Mouse (Mus musculus) c-Kit-positive CD71-positive TER-119-positive erythroid progenitor cells, embryonic 14.5 days (primary cell): ENCODE results near the gene Hnrnph2.

Experiments
- DNase-seq: peaks from one replicate; pipeline ENCODE4 v3.0.0-alpha.2; 2013; ENCODE audit warnings: low spot score

Hnrnph2 gene

DNA sequence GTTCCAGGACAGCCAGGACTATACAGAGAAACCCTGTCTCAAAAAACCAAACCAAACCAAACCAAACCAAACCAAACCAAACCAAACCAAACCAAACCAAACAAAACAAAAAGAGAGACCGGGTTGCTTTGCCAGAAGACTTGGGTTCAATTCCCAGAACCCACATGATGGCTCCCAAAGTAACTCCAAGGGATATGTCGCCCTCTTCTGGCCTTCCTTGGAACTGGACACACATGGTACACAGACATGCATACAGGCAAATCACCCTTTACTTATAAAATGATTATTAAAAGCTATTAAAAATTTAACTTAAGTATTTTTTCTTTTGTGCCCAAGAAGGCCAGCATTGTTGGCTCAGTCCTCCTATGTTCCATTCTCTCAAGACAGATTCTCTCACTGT is 13.3 kb downstream of the Hnrnph2 start:
- DNase-seq, result no peak

DNA sequence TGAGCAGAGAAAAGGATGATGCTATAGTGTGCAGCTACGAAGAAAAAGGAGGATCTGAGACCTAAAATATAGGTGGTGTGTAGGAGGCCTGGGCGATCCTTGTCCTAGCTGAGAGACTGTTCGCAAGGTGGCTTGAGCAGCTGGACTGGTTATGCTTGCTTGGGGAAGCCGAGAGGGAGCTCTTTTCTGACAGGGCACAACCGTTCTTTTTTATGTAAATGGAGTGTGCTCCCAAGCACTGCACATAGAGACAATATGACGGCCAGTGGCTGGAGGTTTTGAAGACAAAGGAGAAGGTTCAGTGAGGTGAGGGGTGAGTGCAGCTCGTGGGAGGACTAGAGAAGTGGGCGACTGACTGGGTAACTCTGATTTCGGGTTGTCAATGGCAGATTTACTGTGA is 18.7 kb downstream of the Hnrnph2 start:
- no peak for DNase-seq

DNA sequence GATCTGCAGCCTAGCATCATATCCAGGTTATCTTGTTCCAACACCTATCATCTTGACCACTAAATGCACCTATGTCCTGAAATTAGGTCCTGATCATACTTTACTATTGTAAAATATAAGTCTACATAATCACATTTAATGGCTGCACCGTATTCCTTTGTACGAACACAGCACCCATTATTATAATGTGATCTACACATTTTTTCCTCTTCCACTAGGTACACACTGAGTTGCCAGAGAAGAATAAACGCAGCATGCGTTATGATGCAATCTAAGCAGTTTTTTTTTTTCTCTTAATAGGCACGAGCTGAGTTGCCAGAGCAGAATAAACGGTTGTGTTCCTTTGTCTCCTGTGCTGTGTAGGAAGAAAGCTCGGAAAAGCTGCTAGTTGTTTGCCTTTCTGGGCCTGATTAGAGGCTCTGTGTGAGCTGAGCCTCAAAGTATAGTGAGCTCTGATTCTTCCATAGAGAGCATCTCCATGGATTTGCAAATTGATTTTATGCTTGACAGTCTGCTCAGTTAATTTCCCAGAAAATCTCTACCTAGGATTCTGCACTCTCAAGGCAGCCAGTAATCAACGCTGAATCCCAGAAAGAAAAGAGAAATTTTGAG is 19.4 kb downstream of the Hnrnph2 start:
- no peak for DNase-seq

DNA sequence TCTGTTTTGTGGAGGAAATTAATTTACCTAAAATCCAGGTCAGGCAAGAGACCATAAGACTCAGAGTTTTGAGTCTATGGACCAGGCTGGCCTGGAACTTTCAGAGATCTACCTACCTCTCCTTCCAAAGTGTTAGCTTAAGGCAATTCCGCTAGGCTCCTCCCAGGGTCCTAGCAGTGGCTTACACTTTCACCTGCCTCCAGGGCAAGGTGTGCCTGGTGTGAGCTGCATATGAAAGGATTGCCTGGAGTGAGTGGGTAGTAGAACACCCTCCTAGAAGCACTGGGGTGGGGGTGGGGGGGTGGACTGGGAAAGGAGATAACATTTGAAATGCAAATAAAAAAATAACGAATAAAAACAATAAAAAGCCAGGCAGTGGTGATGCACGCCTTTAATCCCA is 20.7 kb downstream of the Hnrnph2 start:
- DNase-seq, result no peak

DNA sequence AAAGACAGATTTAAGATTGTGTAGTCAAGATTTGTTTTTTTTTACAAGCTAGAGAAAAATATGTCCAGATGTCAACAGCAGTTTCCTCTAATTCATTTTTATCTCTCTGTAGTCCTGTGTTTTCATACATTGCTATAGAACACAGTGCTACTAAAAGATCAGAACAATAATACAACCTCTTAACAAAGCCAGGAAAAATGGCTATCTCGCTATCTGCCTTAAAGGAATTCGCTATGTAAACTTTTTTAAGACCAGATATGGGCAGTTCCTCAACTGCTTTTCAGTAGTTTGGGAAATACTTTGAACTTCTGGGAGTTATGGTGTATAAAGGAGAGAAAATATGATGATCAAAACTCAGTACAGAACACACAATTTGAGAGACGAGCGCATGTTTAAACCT is 22.4 kb downstream of the Hnrnph2 start:
- no peak for DNase-seq

DNA sequence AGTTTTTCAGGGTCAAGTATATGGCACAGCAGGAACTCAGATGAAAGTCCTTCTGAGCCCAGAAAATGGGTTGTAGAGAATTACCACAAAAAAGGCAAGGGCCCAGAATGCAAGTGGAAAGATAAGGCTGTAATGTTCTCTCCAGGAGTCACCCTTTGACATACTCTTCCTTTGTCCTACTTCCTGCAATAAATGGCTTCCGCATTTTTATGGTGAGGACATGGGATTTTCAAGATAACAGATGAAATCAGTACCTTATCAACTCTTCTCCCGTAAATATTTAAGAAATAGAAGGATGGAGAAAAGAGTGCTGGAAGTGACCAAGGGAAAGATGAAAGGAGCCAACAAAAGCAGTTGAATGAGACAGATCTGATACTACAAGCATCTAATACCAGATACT is 27.2 kb downstream of the Hnrnph2 start:
- no peak for DNase-seq

DNA sequence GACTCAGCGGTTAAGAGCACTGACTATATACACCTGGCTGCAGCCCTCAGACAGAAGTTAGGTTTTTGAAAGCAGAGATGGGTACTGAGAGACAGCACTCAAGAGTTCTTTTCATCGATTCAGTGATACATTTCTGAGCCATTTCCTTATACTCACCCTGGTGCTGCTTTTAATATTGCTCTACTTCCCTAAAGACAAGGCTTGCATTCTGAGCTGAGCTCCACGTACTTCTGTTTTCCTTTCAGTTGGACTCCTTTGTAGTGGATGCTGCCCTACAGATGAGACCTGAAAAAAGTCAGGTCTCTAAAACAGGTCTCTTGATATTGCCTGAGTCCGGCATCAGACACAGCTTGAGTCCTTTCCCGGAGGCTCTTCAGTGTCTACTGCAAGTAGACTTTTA is 31.7 kb downstream of the Hnrnph2 start:
- no peak for DNase-seq

DNA sequence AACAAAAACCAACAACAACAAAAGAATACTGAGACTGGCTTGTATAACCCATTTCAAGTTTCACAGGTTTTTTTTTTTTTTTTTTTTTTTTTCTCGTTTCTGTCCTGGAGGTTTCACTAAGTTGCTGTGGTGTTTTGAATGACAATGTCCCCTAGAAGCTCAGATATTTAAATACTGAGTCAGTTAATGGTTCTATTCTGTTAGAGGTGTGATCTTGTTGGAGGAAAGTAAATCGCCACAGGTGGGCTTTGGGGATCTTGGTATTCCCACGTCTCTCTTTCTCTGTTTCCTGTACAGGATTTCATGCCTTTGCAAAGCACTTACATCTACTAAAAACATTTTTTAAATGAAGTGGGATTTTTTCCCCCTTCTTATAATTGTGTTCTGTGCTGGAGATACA is 34.1 kb downstream of the Hnrnph2 start:
- DNase-seq, result no peak

DNA sequence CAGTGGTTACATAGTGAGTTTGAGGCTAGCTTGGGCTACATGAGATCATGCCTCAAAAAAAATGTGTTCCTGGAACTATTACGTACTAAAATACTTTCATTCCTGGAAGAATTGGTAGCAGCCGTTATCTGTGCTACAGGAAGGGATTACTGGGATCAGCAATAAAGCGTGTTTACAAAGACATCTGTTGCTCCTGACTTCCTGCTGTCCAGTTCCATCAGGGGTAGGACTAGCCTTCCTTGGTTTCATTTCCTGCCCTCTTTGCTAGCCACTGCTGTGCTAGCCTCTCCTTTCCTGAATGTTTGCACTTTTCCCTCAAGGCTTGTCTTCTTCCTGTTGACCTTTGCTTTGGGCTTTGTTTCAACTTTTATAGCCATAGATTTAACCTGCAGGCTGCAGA is 34.9 kb downstream of the Hnrnph2 start:
- DNase-seq, result no peak

DNA sequence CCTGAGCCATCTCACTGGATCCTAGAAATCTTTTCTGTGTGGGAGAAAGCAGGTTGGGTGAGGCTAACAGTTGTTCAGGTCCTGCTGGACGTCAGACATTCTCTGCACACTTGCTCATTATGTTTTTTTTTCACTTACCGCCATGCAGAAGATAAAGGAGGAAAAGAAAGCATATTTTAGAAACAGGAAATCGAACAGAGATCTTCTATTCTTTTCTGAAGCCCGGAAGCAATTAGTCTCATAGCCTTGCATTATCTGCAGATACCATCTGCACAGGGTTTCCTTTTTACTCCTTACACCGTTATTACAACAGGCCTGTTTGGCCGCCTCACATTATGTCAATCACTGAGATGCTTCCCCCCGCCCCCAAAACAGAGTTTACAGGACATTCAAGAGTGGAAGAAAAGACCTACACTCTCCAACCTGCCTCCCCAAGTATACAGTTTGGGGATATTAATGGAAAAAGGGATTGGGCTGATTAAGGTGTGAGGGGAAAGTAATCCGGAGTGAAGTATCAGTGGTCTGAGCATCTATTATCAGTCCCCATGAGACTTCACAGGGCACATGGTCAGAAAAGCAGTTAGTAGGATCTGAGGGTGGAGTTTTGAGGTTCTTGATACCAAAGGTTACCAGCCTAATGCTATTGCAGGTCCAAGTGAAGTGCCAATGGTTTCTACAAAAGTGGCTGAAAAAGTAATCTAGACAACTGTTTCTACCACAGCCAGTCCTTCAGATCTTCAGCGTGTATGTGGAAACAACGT is 40.2 kb downstream of the Hnrnph2 start:
- no peak for DNase-seq

DNA sequence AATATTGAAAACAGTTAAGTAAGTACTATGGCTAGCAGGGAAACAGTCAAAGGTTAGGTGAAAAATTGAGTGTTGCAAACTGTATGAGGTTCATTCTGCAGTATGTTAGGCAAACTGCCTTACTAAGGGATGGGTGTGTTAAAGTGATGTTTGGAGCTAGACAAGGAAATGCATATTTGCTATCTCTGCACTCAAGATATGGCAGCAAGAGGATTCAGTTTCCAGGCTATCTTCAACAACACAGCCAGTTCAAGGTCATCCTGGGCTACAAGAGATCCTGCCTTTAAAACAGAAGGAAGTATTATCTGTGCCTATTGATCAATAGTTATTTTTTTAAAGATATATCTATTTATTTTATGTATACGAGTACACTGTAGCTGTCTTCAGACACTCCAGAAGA is 45.4 kb downstream of the Hnrnph2 start:
- no peak for DNase-seq

DNA sequence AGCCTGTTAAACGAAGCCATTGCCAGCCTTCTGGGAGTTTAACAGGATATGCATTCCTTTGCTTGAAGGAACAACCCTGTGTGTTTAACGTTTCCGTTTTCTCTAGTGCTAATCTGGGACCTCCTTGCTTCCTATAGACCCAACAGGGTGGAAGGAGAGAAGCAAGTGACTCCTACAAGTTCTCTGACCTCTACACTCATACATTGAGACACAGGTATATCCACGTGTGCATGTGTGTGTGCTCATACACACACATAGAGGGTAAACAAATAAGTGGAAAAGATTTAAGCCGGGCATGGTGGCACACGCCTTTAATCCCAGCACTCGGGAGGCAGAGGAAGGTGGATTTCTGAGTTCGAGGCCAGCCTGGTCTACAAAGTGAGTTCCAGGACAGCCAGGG is 46.4 kb downstream of the Hnrnph2 start:
- DNase-seq, result no peak

DNA sequence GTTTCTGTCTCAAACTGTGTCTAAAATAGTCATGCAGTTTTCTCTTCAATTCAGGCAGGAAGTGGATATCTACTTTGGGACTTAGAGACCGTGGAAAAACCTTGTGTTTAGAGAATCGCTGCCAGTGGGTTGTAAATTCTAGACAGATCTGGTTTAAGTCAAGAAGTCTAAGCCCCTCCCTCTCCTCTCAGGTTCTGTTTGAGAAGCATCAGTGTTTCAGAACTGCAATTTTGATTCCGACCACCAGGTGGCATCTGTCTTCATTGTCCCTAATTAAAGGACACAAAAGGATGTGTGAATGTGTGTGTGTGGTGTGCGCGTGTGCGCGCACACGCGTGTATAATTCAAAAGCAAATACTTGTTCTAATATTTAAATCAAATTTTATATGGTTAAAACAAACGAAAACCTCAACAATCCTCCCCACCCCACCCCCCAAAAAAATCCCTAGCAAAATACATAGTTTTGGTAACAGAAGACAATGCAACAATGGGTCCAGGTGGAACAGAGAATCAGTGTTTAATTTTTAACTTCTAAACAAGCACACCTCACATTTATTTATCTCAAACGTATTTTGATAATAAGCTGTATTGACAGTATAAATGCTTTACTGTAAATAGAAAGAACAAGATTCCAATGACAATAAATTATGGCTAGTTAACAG is 47.2 kb downstream of the Hnrnph2 start:
- peak; percentile 66 for DNase-seq

DNA sequence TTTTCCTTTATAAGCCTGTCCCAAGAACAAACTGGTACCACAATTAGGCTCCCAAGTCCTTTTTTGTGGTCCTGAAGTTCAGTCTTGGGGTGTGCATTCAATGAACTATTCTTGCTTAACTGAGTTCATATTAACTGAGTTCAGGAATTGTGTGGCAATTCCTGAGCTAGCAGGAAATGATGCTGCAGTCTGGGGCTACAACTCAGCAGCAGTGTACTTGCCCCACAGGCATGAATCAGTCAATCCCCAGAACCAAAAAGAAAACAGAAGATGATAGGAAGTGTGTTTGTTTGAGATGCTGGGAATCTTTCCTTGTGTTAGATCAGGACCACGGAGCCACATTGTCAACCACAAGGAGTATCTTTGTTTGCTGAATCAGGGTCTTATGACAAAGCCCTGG is 51.1 kb downstream of the Hnrnph2 start:
- no peak for DNase-seq
